Mouse (Mus musculus) midbrain, embryonic 13.5 days (tissue): Measurements from ENCODE around the gene Thsd4. TPM values are rescaled to one million over a fixed set of nuclear protein-coding genes. Genes with fewer than 3 reads are reported as not detected.

Experiments
- ATAC-seq: fragments of 200-750 bp; cut with Nextera tagmentation; 2 replicates; pipeline ENCODE4 v1.8.0; 2017; ENCODE audit warnings: mild to moderate bottlenecking, moderate TSS enrichment, moderate library complexity
- H3K27ac ChIP-seq: fragments of 300-500 bp; sonication (generic); 2 replicates; pipeline ENCODE4 v1.5.1; 2015; ENCODE audit warnings: inconsistent platforms, mild to moderate bottlenecking, moderate library complexity
- H3K27me3 ChIP-seq: fragments of 300-500 bp; sonication (generic); 2 replicates; pipeline ENCODE4 v1.6.1; 2015; ENCODE audit warnings: mild to moderate bottlenecking, inconsistent platforms
- H3K36me3 ChIP-seq: fragments of 300-500 bp; sonication (generic); 2 replicates; pipeline ENCODE4 v1.6.1; 2015; ENCODE audit warnings: mild to moderate bottlenecking, inconsistent platforms
- H3K4me1 ChIP-seq: fragments of 300-500 bp; sonication (generic); replicated peaks from 2 replicates; pipeline ENCODE4 v1.6.1; 2015; ENCODE audit warnings: inconsistent platforms
- H3K4me2 ChIP-seq: fragments of 300-500 bp; sonication (generic); replicated peaks from 2 replicates; pipeline ENCODE4 v1.6.1; 2015; ENCODE audit warnings: moderate library complexity, mild to moderate bottlenecking, inconsistent platforms
- H3K4me3 ChIP-seq: fragments of 300-500 bp; sonication (generic); replicated peaks from 2 replicates; pipeline ENCODE4 v1.5.1; 2015; ENCODE audit warnings: mild to moderate bottlenecking, inconsistent platforms
- H3K9ac ChIP-seq: fragments of 300-500 bp; sonication (generic); replicated peaks from 2 replicates; pipeline ENCODE4 v1.6.1; 2015; ENCODE audit warnings: mild to moderate bottlenecking, inconsistent platforms
- H3K9me3 ChIP-seq: fragments of 300-500 bp; sonication (generic); 2 replicates; pipeline ENCODE4 v1.6.1; 2016; ENCODE audit warnings: mild to moderate bottlenecking, inconsistent platforms
- WGBS: fragments of 180-500 bp; shearing (Covaris S2); methylation state at CpG from one replicate; pipeline ENCODE4 v1.1.7; 2015; 5-methylcytosine and 5-hydroxymethylcytosine counted together
- polyA plus RNA-seq: library from polyadenylated mRNA; unstranded; fragments of >200 nt; fragmentation: Nextera tagmentation; extraction: Ambion mirVana; gene quantifications from 2 replicates; pipeline ENCODE4 v1.2.1, GENCODE M21; 2015

The Thsd4 gene
- polyA plus RNA-seq, 1 experiment from 2014 or later = 8.0 TPM

DNA sequence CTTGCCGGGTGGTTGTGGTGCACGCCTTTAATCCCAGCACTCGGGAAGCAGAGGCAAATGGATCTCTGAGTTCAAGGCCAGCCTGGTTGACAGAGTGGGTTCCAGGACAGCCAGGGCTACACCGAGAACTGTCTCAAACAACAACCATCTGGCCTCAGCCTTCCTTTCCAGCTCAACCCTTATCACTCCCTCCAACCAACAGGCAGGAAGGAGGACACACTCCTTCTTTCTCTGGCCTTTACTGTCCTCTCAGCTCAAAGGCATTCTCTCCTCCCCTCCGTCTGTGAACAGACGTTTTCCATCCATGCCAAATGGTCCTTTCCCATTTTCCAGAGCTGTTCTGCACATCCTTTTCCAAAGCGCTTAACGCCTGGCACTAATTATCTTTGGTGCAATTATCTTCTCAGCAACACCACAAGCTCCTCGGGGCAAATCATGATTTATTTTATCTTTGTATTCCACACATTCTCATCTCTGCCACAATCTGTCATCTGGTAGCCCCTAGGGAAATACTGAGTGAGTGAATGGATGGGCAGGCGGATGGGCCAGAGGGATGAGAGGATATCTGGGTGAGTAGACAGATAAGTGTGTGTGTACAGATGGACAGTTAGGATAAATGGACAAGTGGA, 80.5 kb downstream of the Thsd4 start:
- Histone ChIP-seq H3K36me3 (no peaks in the 10 kb centered on the region), H3K9me3 (no peaks in the 10 kb centered on the region), H3K4me1 (0 out of 2 replicates have a peak, but pooled peaks cover 4% of the 10 kb centered on the region), H3K4me2 (no peak overlapping the region), H3K4me3 (no peak overlapping the region), H3K9ac (no peak overlapping the region), H3K27me3 (no peaks in the 10 kb centered on the region), H3K27ac (peak overlapping the region; percentile 47; the same call in 1 of the 2 replicates)
- no peak for ATAC-seq
- 75% methylated on average over 10 of the region's 10 CpGs for WGBS

DNA sequence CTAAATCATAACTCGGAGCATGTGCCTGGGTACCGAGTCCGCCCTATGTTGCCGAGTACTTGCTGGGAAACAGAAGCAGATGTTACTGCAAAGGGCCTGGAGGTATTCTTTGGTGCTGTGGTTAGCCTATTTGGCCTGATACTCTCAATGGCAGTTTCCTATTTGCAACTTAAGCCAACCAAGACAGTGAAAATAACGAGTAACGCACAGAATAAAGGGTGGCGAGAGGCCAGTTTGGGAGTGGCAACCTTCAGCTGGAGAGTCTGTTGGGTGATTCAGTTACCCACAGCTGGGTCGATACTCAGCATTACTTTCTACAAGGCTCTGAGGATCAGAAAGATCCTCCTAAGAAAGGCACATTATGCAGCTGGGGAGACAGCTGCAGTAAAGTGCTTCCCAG, 81.3 kb downstream of the Thsd4 start:
- Histone ChIP-seq H3K4me3 (no peak overlapping the region), H3K9ac (no peak overlapping the region), H3K4me1 (0 out of 2 replicates have a peak, but pooled peaks cover 4% of the 10 kb centered on the region), H3K27ac (no peak overlapping the region), H3K4me2 (no peak overlapping the region), H3K36me3 (no peaks in the 10 kb centered on the region), H3K9me3 (no peaks in the 10 kb centered on the region), H3K27me3 (no peaks in the 10 kb centered on the region)
- ATAC-seq = no peak
- 90% methylated on average over 8 of the region's 8 CpGs for WGBS

GRCm38 (mm10) chr9:60436246-60436645, 85.6 kb downstream of the Thsd4 start:
- 94% methylated on average over 3 of the region's 3 CpGs for WGBS
- Histone ChIP-seq H3K36me3 (no peaks in the 10 kb centered on the region), H3K27me3 (no peaks in the 10 kb centered on the region), H3K4me2 (no peak overlapping the region), H3K27ac (no peak overlapping the region), H3K9me3 (no peaks in the 10 kb centered on the region), H3K4me3 (no peak overlapping the region), H3K4me1 (peaks cover 7% of the 10 kb centered on the region), H3K9ac (no peak overlapping the region)
- ATAC-seq = no peak

GRCm38 (mm10) chr9:60434093-60434492, 87.8 kb downstream of the Thsd4 start:
- Histone ChIP-seq H3K27ac (no peak overlapping the region), H3K4me1 (peaks cover 19% of the 10 kb centered on the region), H3K27me3 (no peaks in the 10 kb centered on the region), H3K36me3 (no peaks in the 10 kb centered on the region), H3K9ac (no peak overlapping the region), H3K9me3 (no peaks in the 10 kb centered on the region), H3K4me2 (no peak overlapping the region), H3K4me3 (no peak overlapping the region)
- ATAC-seq = no peak
- 34% methylated on average over 2 of the region's 2 CpGs for WGBS

DNA sequence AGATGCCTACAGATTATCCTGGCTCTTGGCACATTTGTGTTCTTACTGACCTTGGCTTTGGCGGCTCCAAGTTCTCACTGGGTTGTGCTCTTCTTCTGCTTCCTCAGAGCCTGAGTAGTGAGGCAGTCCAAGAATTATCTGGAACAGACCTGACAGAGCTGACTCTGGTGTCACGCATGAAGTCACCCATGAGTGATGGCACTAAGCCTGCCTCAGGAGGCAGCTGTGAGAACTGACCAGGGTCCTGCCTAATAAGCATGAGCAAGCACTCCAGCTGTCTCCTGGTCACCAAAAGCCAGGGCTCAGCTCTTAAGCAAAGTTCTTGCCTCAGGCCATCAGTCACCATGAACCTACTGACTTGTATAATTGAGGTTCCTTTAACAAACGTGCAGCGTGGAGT, 89.9 kb downstream of the Thsd4 start:
- WGBS = 92% methylated on average over 4 of the region's 4 CpGs
- no peaks in the 10 kb centered on the region for H3K36me3 ChIP-seq
- H3K4me1 ChIP-seq = peaks cover 19% of the 10 kb centered on the region
- no peak for ATAC-seq
- no peaks in the 10 kb centered on the region for H3K27me3 ChIP-seq
- H3K4me3 ChIP-seq = no peak overlapping the region
- no peak overlapping the region for H3K9ac ChIP-seq
- no peaks in the 10 kb centered on the region for H3K9me3 ChIP-seq
- H3K27ac ChIP-seq = no peak overlapping the region
- H3K4me2 ChIP-seq = no peak overlapping the region

- Histone ChIP-seq H3K9ac (no peak overlapping the region), H3K36me3 (no peaks in the 10 kb centered on the region), H3K9me3 (no peaks in the 10 kb centered on the region), H3K27ac (peak overlapping the region; percentile 31), H3K4me2 (no peak overlapping the region), H3K27me3 (no peaks in the 10 kb centered on the region), H3K4me3 (no peak overlapping the region), H3K4me1 (peaks cover 19% of the 10 kb centered on the region)
- WGBS = 41% methylated on average over 4 of the region's 4 CpGs
- no peak for ATAC-seq
Observed at GRCm38 (mm10) chr9:60430017-60430416, 91.8 kb downstream of the Thsd4 start.

GRCm38 (mm10) chr9:60414076-60414755, 107.6 kb downstream of the Thsd4 start:
- Histone ChIP-seq H3K36me3 (no peaks in the 10 kb centered on the region), H3K27me3 (no peaks in the 10 kb centered on the region), H3K4me3 (no peak overlapping the region), H3K9me3 (no peaks in the 10 kb centered on the region), H3K4me1 (peaks cover 18% of the 10 kb centered on the region), H3K9ac (no peak overlapping the region), H3K4me2 (no peak overlapping the region), H3K27ac (no peak overlapping the region)
- no peak for ATAC-seq
- 32% methylated on average over 4 of the region's 4 CpGs for WGBS

DNA sequence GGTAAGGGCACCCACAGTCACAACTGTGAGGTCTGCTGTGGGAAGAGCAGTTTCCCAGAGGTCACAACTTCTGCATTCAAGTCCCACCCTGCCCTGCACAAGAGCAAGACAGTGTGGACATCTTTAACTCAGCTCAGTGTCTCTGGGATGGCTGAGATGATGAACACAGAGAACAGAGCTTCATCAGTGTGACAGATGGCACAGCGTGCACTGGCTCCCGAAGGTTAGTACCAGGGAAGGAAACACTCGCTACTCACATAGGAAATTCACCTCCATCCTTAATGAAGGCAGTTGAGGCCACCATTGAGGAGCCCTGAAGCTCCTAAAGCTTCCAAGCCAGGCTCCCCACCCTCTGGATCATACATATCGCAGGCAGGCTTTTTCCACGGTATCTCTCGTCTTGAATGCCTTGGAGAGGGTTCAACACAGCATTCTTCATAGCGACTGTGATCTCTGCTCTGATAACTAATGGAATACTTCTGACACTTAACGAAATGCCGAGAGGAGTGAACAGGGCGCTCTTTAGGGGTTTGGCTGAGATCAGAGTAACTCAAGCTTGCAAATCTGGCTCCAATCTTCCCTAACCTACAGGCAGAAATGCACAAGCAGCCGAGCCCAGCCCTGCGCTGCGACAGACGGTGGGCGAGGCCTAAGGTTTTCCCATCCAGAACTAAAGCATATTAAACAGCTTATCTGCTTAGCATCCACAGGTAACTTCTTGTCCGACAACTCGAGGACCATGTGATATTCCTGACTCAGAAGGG, 110.8 kb downstream of the Thsd4 start:
- H3K27me3 ChIP-seq = no peaks in the 10 kb centered on the region
- H3K4me1 ChIP-seq = peaks cover 25% of the 10 kb centered on the region
- WGBS = 75% methylated on average over 17 of the region's 17 CpGs
- H3K9me3 ChIP-seq = no peaks in the 10 kb centered on the region
- H3K27ac ChIP-seq = no peak overlapping the region
- H3K4me3 ChIP-seq = no peak overlapping the region
- no peak overlapping the region for H3K4me2 ChIP-seq
- H3K9ac ChIP-seq = no peak overlapping the region
- no peak for ATAC-seq
- no peaks in the 10 kb centered on the region for H3K36me3 ChIP-seq

DNA sequence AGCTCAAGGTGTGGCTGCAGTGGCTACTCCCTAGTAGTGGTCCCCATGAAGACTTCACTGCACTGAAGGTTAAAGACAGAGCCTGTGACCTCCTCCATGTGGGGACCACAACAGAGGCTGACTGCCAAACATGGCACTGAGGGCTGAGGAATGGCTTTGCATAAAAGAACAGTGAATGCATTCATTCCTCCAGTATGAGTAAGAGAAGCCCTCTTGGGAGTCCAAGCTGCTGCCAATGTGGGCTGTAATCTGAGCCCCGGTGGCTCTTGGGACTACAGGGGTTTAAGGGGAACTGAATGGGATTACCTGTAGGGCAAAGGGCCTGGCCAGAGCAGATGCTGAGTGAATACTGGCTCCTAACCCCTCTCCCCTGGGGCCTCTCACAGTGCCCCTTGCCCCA, 114.5 kb downstream of the Thsd4 start:
- ATAC-seq = no peak
- no peak overlapping the region for H3K9ac ChIP-seq
- H3K4me1 ChIP-seq = peaks cover 14% of the 10 kb centered on the region; the same call in 1 of the 2 replicates
- no peak overlapping the region for H3K27ac ChIP-seq
- no peaks in the 10 kb centered on the region for H3K27me3 ChIP-seq
- no peaks in the 10 kb centered on the region for H3K36me3 ChIP-seq
- WGBS = 9% methylated on average over 1 of the region's 1 CpGs
- no peaks in the 10 kb centered on the region for H3K9me3 ChIP-seq
- no peak overlapping the region for H3K4me2 ChIP-seq
- no peak overlapping the region for H3K4me3 ChIP-seq

DNA sequence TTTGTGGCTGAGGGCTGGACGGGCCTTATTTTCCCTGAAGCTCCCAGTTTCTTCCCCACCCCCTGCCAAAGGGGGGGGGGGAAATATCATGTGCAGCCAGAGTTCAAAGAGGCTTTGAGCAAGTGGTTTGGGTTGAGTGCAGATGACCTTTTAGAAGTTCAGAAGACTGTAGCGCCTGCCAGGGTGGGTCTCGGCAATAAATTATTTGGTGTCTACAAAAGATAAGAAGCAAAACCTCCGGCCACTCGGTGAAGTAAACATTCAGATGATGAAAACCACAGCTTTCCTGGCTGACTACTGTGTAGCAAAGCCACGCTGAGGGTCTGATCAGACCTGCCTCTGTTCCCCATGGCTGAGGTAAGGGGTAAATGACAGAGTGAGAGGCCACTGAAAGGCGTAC, 116.1 kb downstream of the Thsd4 start:
- Histone ChIP-seq H3K9me3 (no peaks in the 10 kb centered on the region), H3K4me2 (no peak overlapping the region), H3K4me1 (peaks cover 10% of the 10 kb centered on the region; the same call in 1 of the 2 replicates), H3K36me3 (no peaks in the 10 kb centered on the region), H3K9ac (no peak overlapping the region), H3K27ac (no peak overlapping the region), H3K27me3 (no peaks in the 10 kb centered on the region), H3K4me3 (no peak overlapping the region)
- ATAC-seq = no peak
- WGBS = 72% methylated on average over 7 of the region's 7 CpGs

GRCm38 (mm10) chr9:60402681-60403080, 119.2 kb downstream of the Thsd4 start:
- H3K9me3 ChIP-seq = no peaks in the 10 kb centered on the region

DNA sequence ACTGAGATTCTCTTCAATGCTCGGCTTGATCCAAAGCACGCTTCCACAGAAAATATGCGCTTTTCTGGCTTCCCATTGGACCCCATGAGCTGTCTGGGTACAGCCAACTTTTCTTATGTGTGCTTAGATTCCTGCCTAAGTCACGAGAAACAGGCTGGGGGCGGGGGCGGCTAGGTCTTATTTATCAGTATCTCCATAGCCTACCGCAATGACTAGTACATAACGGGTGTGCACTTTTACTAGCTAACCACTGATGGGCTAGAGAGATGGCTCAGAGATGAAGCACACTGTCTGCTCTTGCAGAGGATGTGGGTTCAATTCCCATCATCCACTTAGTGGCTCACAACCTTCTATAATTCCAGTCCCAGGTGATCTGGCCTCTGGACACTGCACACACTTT, 121.8 kb downstream of the Thsd4 start:
- no peak overlapping the region for H3K4me2 ChIP-seq
- no peak for ATAC-seq
- 0 out of 2 replicates have a peak, but pooled peaks cover 3% of the 10 kb centered on the region for H3K4me1 ChIP-seq
- no peak overlapping the region for H3K9ac ChIP-seq
- WGBS = 92% methylated on average over 8 of the region's 8 CpGs
- H3K36me3 ChIP-seq = no peaks in the 10 kb centered on the region
- H3K4me3 ChIP-seq = no peak overlapping the region
- no peak overlapping the region for H3K27ac ChIP-seq
- no peaks in the 10 kb centered on the region for H3K9me3 ChIP-seq
- H3K27me3 ChIP-seq = no peaks in the 10 kb centered on the region

More at GRCm38 (mm10) chr9:60402681-60403080, 119.2 kb downstream of the Thsd4 start:
- H3K4me1 ChIP-seq = peaks cover 8% of the 10 kb centered on the region; the same call in 1 of the 2 replicates
- 95% methylated on average over 6 of the region's 6 CpGs for WGBS
- no peak overlapping the region for H3K27ac ChIP-seq
- no peak overlapping the region for H3K4me3 ChIP-seq
- H3K27me3 ChIP-seq = no peaks in the 10 kb centered on the region
- ATAC-seq = no peak
- no peak overlapping the region for H3K9ac ChIP-seq
- no peak overlapping the region for H3K4me2 ChIP-seq
- no peaks in the 10 kb centered on the region for H3K36me3 ChIP-seq
